Mouse (Mus musculus) hindbrain, embryonic 16.5 days (tissue): ENCODE results near the gene Pla2g7. TPM values are rescaled to one million over a fixed set of nuclear protein-coding genes. Genes with fewer than 3 reads are reported as not detected.

Experiments
- ATAC-seq: fragments of 200-750 bp; cut with Nextera tagmentation; 2 replicates; pipeline ENCODE4 v1.8.0; 2017; ENCODE audit warnings: moderate TSS enrichment, moderate library complexity
- H3K27ac ChIP-seq: fragments of 300-500 bp; sonication (generic); 2 replicates; pipeline ENCODE4 v1.5.1; 2014; ENCODE audit warnings: low read depth, mild to moderate bottlenecking, control low read depth, low read length, moderate library complexity
- H3K27me3 ChIP-seq: fragments of 300-500 bp; sonication (generic); replicated peaks from 2 replicates; pipeline ENCODE4 v1.6.1; 2014; ENCODE audit warnings: low read length; ENCODE audit not compliant: control insufficient read depth, insufficient read depth
- H3K36me3 ChIP-seq: fragments of 300-500 bp; sonication (generic); 2 replicates; pipeline ENCODE4 v1.6.1; 2014; ENCODE audit warnings: mild to moderate bottlenecking, low read length, moderate library complexity, mixed read lengths; ENCODE audit not compliant: control insufficient read depth, insufficient read depth
- H3K4me1 ChIP-seq: fragments of 300-500 bp; sonication (generic); 2 replicates; pipeline ENCODE4 v1.6.1; 2014; ENCODE audit warnings: low read depth, low read length; ENCODE audit not compliant: control insufficient read depth, insufficient read depth
- H3K4me2 ChIP-seq: fragments of 300-500 bp; sonication (generic); 2 replicates; pipeline ENCODE4 v1.6.1; 2014; ENCODE audit warnings: mild to moderate bottlenecking, low read length, control low read depth, moderate library complexity
- H3K4me3 ChIP-seq: fragments of 300-500 bp; sonication (generic); 2 replicates; pipeline ENCODE4 v1.5.1; 2014; ENCODE audit warnings: mild to moderate bottlenecking, low read length, control low read depth, moderate library complexity
- H3K9ac ChIP-seq: fragments of 300-500 bp; sonication (generic); 2 replicates; pipeline ENCODE4 v1.6.1; 2014; ENCODE audit warnings: low read depth, mild to moderate bottlenecking, control low read depth, low read length, moderate library complexity
- H3K9me3 ChIP-seq: fragments of 300-500 bp; sonication (generic); 2 replicates; pipeline ENCODE4 v1.6.1; 2014; ENCODE audit warnings: mild to moderate bottlenecking, low read length, moderate library complexity; ENCODE audit not compliant: control insufficient read depth
- WGBS: fragments of 180-500 bp; shearing (Covaris S2); extraction: QIAGEN DNeasy Blood & Tissue Kit; methylation state at CpG from one replicate; pipeline ENCODE4 v1.1.7; 2014; 5-methylcytosine and 5-hydroxymethylcytosine counted together
- polyA plus RNA-seq: library from polyadenylated mRNA; unstranded; fragments of >200 nt; fragmentation: Nextera tagmentation; extraction: Ambion mirVana; gene quantifications from 2 replicates; pipeline ENCODE4 v1.2.1, GENCODE M21; 2015

Gene Pla2g7
- polyA plus RNA-seq, 1 experiment from 2014 or later = 226 TPM

DNA sequence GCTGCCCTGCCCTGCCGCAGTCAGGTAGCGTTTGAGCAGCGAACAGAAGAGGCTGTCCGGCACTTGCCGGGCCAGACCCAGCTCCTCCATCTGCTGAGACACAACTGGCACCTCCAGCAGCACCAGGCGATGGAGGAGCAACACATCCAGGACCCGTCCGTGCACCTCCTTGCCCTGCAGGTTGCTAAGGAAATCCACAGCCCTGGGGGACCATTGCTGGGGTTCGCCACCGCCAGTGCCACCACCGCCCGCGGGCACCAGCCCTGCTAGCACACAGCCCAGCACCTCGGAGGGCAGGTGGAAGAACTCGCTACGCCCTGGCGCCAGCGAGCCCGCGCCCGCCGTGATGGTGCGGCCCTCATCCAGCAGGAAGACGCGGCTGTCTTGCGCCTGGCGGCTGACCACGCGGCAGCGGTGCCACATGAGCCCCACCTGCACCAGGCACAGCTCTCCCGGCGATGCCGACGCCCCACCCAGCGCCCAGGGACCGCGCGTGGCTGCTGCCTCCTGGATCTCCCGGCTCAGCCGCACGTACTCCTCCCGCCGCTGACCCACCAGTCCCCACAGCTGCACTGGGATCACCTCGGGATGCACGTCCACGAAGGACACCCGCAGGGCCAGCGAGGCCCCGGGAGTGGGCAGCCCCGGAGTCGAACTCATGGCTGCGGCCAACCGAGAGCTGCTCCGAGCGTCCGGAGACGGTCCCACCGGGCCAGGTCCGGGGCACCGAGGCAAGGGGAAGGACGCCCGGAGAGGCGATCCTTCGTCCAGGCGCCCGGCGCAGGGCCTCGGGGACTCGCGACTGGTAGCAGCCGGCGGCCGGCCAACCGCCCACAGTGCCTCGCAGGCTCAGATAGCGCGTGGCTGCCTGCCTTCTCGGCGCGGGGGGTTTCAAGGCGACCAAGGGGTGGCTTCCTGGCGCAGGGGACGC lies 61.9 kb downstream of the Pla2g7 start, which contains the start of gene Tdrd6:
Tdrd6 (minus strand) TSS at position 804 of the 931 bp plus-strand sequence.
- peaks cover 13% of the 10 kb centered on the region for H3K4me1 ChIP-seq
- peak within 1 kb of the TSS; percentile 63 for H3K9ac ChIP-seq
- no peak within 1 kb of the TSS for H3K27ac ChIP-seq
- ATAC-seq = peak; percentile 72
- H3K36me3 ChIP-seq = no peaks in the 10 kb centered on the region
- peak within 1 kb of the TSS; percentile 42 for H3K4me3 ChIP-seq
- 2% methylated on average over 63 of the region's 83 CpGs for WGBS
- peaks cover 23% of the 10 kb centered on the region for H3K27me3 ChIP-seq
- peak within 1 kb of the TSS; percentile 65 for H3K4me2 ChIP-seq
- peaks cover 8% of the 10 kb centered on the region; the same call in 1 of the 2 replicates for H3K9me3 ChIP-seq

DNA sequence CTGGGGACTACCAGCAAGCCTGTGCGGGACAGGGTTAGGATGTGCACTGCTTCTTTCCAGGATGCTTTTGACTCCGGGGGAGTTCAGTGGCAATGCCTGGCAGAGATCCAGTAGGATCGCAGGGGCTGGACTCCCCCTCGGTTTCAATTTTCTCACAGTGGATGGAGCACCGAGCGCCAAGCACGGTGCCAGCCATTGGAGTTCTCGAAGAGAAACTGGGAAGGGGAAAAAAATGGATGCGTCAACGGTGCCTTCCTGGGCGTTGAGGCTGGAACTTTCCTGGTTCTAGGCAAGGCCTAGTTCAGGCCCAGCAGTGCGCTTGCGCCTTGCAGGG lies 62.5 kb downstream of the Pla2g7 start:
- H3K27me3 ChIP-seq = peaks cover 23% of the 10 kb centered on the region
- no peaks in the 10 kb centered on the region for H3K36me3 ChIP-seq
- H3K9me3 ChIP-seq = peaks cover 8% of the 10 kb centered on the region; the same call in 1 of the 2 replicates
- WGBS = 36% methylated on average over 13 of the region's 13 CpGs
- H3K4me2 ChIP-seq = peak overlapping the region; percentile 65
- peak overlapping the region; percentile 42 for H3K4me3 ChIP-seq
- no peak overlapping the region for H3K27ac ChIP-seq
- ATAC-seq = peak; percentile 45
- peak overlapping the region; percentile 63; the same call in 1 of the 2 replicates for H3K9ac ChIP-seq
- peaks cover 13% of the 10 kb centered on the region for H3K4me1 ChIP-seq

DNA sequence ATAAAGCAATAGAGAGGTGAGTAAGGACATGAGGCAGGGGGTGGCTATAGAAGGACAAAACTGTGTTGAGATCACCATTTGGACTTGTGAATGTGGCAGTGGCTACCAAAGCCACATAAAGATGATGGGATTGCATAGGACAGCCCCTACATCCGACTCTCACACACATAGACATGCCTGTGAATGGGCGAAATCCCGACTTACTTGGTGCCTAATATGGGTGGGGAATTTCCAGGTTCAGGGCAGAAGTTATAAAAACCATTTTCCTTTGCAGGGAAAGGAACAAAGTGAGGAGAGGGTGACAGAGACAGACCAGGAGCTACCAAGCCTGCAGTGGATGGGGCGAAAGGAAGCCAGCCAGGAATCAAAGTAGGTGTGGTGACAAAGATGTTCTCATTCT lies 69.2 kb downstream of the Pla2g7 start:
- no peak for ATAC-seq
- H3K4me3 ChIP-seq = no peak overlapping the region
- H3K27me3 ChIP-seq = no peaks in the 10 kb centered on the region
- H3K4me2 ChIP-seq = no peak overlapping the region
- 0 out of 2 replicates have a peak, but pooled peaks cover 2% of the 10 kb centered on the region for H3K4me1 ChIP-seq
- no peak overlapping the region for H3K27ac ChIP-seq
- WGBS = 98% methylated on average over 4 of the region's 4 CpGs
- no peak overlapping the region for H3K9ac ChIP-seq
- peaks cover 7% of the 10 kb centered on the region; the same call in 1 of the 2 replicates for H3K36me3 ChIP-seq
- 0 out of 2 replicates have a peak, but pooled peaks cover 2% of the 10 kb centered on the region for H3K9me3 ChIP-seq

DNA sequence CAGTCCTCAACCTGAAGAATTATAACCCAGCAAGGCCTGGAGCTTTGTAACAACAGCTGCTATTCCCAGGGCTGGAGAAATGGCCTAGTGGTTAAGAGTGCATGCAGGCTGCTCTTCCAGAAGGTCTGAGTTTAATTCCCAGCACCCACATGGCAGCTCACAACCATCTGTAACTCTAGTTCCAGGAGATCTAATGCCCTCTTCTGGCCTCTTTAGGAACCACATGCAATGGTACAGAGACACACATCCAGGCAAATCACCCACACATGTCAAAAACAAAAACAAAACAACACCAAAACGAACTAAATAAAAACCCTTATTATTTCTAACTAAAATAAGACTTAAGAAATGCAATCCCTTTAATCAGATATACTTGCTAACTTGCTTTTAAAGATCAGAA lies 72.9 kb downstream of the Pla2g7 start:
- no peak overlapping the region for H3K4me3 ChIP-seq
- H3K4me2 ChIP-seq = no peak overlapping the region
- H3K9me3 ChIP-seq = 0 out of 2 replicates have a peak, but pooled peaks cover 2% of the 10 kb centered on the region
- ATAC-seq = no peak
- no peak overlapping the region for H3K27ac ChIP-seq
- WGBS = 92% methylated on average over 1 of the region's 1 CpGs
- no peaks in the 10 kb centered on the region for H3K27me3 ChIP-seq
- H3K9ac ChIP-seq = no peak overlapping the region
- 0 out of 2 replicates have a peak, but pooled peaks cover 2% of the 10 kb centered on the region for H3K4me1 ChIP-seq
- H3K36me3 ChIP-seq = peaks cover 25% of the 10 kb centered on the region

DNA sequence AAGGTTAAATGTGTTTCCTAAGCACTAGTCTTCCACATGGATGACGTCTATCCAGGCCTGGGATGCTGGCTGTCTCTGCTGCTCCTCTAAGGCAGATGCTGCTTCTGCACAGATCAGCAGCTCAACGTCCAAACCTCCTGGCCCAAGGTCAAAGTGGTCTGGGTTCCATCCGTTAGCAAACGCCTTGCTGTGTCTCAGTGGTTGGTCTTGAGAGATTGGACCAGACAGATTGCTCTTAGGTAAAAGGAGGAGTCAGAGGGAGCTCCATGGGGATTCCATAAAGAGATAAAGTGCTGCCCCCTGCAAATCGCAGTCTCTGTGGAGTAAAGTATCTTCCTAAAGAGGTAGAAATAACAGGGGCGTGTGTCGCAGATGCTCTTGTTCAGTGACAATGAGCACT lies 75.3 kb downstream of the Pla2g7 start:
- Histone ChIP-seq H3K4me2 (no peak overlapping the region), H3K27me3 (no peaks in the 10 kb centered on the region), H3K4me3 (no peak overlapping the region), H3K36me3 (peaks cover 25% of the 10 kb centered on the region), H3K9ac (no peak overlapping the region), H3K4me1 (0 out of 2 replicates have a peak, but pooled peaks cover 2% of the 10 kb centered on the region), H3K27ac (no peak overlapping the region), H3K9me3 (0 out of 2 replicates have a peak, but pooled peaks cover 2% of the 10 kb centered on the region)
- 74% methylated on average over 7 of the region's 7 CpGs for WGBS
- no peak for ATAC-seq

DNA sequence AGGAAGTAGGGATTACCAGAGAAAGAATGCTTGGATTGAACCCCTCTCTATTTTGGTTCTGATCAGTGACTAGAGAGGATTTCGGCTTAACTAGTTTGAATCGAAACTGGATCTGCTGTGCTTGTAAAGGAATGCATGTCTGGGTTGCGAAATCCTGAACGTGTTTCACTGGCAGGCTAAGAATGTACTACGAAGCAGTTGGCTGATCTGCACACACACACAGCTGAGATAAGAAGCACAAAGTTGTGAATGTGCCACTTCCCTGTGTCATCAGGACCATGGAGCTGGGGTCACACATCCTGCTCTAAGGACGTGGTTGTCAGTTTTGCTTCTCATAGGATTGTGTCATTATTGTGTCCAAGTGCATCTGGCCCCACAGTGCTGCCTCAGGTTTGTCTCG lies 76.5 kb downstream of the Pla2g7 start:
- Histone ChIP-seq H3K9me3 (0 out of 2 replicates have a peak, but pooled peaks cover 2% of the 10 kb centered on the region), H3K4me2 (no peak overlapping the region), H3K36me3 (peaks cover 27% of the 10 kb centered on the region), H3K4me1 (no peaks in the 10 kb centered on the region), H3K4me3 (no peak overlapping the region), H3K27me3 (no peaks in the 10 kb centered on the region), H3K9ac (no peak overlapping the region), H3K27ac (no peak overlapping the region)
- WGBS = 89% methylated on average over 7 of the region's 7 CpGs
- no peak for ATAC-seq

DNA sequence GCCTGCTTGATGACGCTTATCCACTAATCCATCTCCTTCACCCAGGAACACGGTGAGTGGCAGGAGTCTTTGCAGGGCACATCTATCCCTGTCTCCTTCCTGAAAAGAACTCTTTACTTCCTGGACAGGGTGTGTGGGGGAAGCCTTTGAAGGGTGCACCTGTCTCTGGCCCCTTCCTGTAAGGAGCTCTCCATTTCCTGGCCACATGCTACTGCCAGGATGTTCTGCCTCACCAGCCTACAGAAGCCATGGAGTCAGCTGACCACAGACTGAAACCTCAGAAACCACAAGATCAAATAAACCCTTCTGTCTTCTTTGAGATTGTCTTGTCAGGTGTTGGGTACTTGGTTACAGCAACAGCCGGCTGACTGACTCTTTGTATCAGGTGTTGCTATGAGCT lies 77.2 kb downstream of the Pla2g7 start:
- no peaks in the 10 kb centered on the region for H3K27me3 ChIP-seq
- no peak overlapping the region for H3K27ac ChIP-seq
- H3K4me2 ChIP-seq = no peak overlapping the region
- H3K4me1 ChIP-seq = no peaks in the 10 kb centered on the region
- H3K4me3 ChIP-seq = no peak overlapping the region
- 85% methylated on average over 3 of the region's 3 CpGs for WGBS
- no peak for ATAC-seq
- no peak overlapping the region for H3K9ac ChIP-seq
- H3K9me3 ChIP-seq = 0 out of 2 replicates have a peak, but pooled peaks cover 2% of the 10 kb centered on the region
- peaks cover 30% of the 10 kb centered on the region for H3K36me3 ChIP-seq

DNA sequence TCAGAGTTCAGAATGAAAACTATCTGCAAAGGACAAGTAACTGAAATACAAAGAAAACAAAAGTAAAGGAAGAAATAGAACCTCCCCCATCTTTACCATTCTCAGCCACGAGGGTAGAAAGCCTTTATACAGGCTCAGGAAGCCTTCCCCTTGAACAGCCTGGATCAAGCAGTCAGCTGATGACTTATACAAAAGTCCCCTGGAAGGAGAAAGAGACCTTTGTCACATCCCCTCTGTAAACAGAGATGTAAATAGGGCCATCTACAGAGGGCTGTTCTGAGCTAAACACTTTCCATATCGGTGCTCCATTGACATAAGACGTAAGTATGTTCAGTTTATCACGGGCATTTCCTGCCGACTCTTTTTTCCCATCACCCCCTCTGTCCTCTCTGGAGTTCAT lies 79.0 kb downstream of the Pla2g7 start:
- H3K4me1 ChIP-seq = no peaks in the 10 kb centered on the region
- WGBS = 53% methylated on average over 5 of the region's 5 CpGs
- ATAC-seq = peak; percentile 62; the same call in 1 of the 2 replicates
- no peak overlapping the region for H3K9ac ChIP-seq
- no peaks in the 10 kb centered on the region for H3K9me3 ChIP-seq
- H3K27me3 ChIP-seq = no peaks in the 10 kb centered on the region
- no peak overlapping the region for H3K4me3 ChIP-seq
- H3K36me3 ChIP-seq = peaks cover 35% of the 10 kb centered on the region
- no peak overlapping the region for H3K4me2 ChIP-seq
- no peak overlapping the region for H3K27ac ChIP-seq

DNA sequence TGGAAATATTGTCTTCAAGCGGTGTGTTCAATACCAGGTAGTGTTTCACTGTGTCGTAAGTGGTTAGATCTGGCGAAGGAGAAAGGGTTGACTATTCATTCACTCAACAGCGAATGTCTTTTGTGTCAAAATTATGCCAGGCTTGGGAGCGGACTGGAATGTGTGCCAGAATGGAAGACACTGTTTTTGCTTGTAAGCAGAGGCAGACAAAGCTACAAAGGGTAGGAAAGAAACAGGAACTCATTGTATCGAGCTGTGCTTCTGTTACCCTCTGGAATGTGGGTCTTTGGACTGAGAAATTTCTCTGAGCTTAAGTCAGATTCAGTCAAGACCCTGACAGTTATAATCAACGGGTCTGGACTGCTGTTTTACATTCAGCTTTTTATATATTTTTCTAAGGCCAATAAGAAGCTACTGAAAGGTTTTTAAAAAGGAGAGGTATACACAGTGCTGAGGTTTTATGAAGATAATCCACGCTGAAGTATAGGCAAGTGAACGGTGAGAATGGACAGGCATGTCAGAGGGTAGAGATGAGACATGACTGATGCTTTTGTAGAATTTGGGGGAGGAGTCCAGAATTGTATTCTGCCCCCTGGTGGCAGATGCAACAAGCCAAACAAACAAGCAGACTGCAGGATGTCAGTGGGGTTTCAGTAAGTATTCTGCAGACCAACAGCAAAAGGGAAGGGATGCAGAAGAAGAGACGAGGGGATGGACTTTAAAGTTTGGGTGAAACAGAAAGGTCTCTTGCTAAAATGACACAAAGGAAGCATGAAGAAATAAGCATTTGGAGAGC lies 81.9 kb downstream of the Pla2g7 start:
- 76% methylated on average over 10 of the region's 10 CpGs for WGBS
- no peak for ATAC-seq
- H3K27me3 ChIP-seq = no peaks in the 10 kb centered on the region
- H3K9me3 ChIP-seq = no peaks in the 10 kb centered on the region
- H3K27ac ChIP-seq = no peak overlapping the region
- H3K4me3 ChIP-seq = no peak overlapping the region
- H3K4me2 ChIP-seq = no peak overlapping the region
- H3K9ac ChIP-seq = no peak overlapping the region
- H3K4me1 ChIP-seq = no peaks in the 10 kb centered on the region
- H3K36me3 ChIP-seq = peaks cover 38% of the 10 kb centered on the region
